Mouse (Mus musculus): Measurements from ENCODE around the gene D8Ertd738e.

The D8Ertd738e gene

GRCm38 (mm10) chr8:84201545-84202245 is 47.8 kb downstream of the D8Ertd738e start:
- DNase-seq: peak; percentile 54

DNA sequence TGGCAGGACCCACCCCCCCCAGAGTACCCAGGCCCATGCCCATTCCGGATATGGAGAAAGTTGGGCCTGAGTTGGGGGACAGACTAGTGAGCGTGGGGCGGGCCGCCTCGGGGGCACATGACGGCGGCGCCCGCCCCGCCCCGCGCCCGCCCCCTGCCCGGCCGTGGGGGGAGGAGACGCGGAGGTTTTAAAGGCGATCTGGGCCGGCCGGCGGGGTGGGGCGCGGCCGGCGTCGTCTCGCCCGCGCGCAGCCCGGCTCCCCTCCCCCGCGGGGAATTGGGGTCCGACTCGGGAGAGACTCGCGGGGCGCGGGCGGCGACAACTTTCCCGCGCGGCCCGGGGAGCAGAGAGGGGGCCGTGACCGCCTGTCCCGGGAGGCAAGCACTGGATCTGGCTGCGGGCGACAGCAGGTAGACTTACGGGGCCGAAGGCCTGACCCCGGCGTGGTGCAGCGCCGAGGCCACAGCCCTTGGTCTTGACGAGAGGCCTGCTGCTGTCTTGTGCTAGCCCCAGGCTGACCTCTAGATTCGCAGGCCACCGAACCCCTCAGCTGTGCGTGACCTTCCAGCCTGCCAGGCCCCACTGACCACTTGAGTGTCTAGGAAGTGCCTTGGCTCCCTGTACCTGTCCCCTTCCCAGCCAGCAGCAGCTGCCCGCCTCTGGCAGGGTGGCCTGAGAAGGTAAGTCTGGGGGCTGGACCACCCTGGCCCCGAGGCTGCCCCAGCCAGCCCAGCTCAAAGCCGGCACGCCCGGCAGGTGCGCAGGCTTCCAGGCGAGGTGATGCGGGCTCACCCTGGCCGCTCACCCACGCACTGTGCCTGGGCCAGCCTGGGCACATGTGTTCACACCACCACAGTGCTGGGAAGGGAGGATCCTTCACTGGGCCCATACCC is 48.6 kb downstream of the D8Ertd738e start:
- peak; percentile 58 for DNase-seq

- DNase-seq: no peak
Observed at GRCm38 (mm10) chr8:84200126-84200555, 49.4 kb downstream of the D8Ertd738e start.

GRCm38 (mm10) chr8:84199348-84200125 is 50.0 kb downstream of the D8Ertd738e start:
- DNase-seq: no peak

GRCm38 (mm10) chr8:84198871-84199270 is 50.6 kb downstream of the D8Ertd738e start:
- no peak for DNase-seq

DNA sequence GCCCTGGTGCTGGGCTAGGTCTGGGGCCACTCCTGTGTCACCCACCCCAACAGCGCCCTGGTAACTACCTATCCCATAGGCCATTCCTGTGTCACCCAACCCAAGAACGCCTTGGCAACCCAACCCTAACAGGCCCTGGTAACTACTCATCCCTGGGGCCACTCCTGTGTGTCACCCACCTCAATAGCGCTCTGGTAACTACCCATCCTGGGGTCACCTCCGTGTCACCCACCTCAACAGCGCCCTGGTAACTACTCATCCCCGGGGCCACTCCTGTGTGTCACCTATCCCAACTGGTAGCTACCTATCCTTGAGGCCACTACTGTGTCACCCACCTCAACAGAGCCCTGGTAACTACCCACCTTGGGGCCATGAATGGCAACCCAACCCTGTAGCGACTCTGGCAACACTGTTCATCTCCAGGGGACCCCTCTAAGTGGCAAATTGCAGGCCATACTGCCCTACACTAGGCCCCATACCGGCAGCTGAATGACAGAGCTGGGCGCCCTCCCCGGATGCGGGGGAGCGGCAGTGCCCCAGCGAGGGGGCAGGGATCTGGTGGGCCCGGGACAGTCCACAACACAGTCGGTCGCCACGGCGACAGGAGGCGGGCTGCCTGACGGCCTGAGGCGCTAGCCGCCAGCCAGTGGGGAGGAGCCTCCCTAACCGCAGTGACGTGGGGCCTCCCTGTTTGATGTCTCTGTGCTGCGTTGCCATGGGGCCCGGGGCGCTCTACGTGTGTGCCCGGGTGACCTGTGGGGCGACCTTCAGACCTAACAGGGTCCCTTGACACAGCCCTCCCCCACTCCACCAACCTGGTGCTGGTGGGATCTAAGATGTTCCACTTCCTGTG is 51.4 kb downstream of the D8Ertd738e start:
- peak; percentile 78 for DNase-seq

DNA sequence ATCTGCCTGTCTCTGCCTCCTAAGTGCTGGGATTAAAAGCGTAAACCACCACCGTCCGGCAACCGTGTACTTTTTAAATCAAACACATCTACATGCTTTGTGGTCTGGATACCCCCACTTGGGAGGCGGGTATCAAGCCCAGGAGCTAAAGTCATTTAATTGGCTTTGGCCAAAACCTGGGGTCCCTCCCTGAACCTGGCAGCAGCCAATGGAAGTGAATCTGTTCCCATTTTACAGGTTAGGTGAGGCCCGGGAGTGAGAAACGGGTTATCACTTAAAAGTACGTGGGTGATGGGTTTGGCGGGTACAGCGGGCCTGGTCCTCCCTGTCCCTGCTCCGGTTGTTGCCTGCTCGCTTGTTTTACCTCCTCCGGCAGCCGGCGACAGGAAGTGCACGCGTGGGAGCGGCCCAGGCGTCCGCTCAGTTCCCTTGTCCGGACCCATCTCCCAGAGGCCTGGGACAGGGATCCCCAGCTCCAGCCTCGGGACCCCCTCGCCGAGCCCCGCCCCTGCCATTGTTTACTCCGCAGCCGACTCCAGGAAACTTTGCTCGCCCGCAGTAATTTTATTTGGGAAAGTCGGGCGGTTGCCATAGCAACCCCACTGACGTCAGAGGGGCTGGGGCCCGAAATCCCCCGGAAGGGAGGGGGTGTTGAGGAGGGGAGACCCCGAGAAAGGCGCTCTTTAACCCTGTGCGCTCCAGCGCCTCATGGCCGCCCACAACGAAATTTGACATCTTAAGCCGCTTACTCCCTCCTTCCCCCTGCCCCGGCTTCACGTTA is 52.2 kb downstream of the D8Ertd738e start:
- peak; percentile 79 for DNase-seq

Measured in right cerebral cortex, postnatal 14 days (tissue).